8 mouse cellular contexts compared by ENCODE assay signal in genomic region chr10:45066131-45066930, GRCm38 (mm10). TPM values are rescaled to one million over a fixed set of nuclear protein-coding genes. Genes with fewer than 3 reads are reported as not detected.
A peak's percentile ranks its signal among the peaks of the same experiment; 100 is the strongest.
DNase-seq lines count a peak whose midpoint lies in the region; ATAC-seq and TF ChIP-seq lines count a peak whose summit lies in the region.

No protein-coding gene starts in this region.

- TF ChIP-seq CTCF in heart, adult 2 months (IDR thresholded peaks at IDR 0.05), result peak; percentile 34
- TF ChIP-seq CTCF in brain, embryonic 14.5 days (IDR thresholded peaks at IDR 0.05; ENCODE audit: borderline replicate concordance, extremely low read depth, insufficient read depth, insufficient read length), result peak; percentile 13; the same call in 1 of the 2 replicates
- TF ChIP-seq CTCF in liver, postnatal 0 days (IDR thresholded peaks at IDR 0.05; ENCODE audit: low read depth), result peak; percentile 30; the same call in 1 of the 2 replicates

- no peaks in the 10 kb centered on the region for H3K9me3 ChIP-seq in heart, embryonic 15.5 days (replicated peaks)
- no peaks in the 10 kb centered on the region for H3K9me3 ChIP-seq in liver, postnatal 0 days (ENCODE audit: low read length)

- intact Hi-C loops in heart, adult 2 months (cut with DNase I), result loop anchor here (10.0 kb wide), 2 partner anchors 542 to 1532 kb away; partner anchors contain the start of gene Prdm1
- intact Hi-C loops in heart, postnatal 25 days (cut with DNase I), result loop anchor here (5.0 kb wide), 1 partner anchor 61 kb away; no protein-coding TSS in a partner anchor

- H3K36me3 ChIP-seq in heart, adult 2 months (ENCODE audit: control insufficient read depth, insufficient read depth, low read length), result no peaks in the 10 kb centered on the region; the same call in 1 of the 2 replicates
- H3K36me3 ChIP-seq in heart, embryonic 15.5 days, result no peaks in the 10 kb centered on the region
- H3K36me3 ChIP-seq in liver, postnatal 0 days (replicated peaks; ENCODE audit: insufficient read depth, low read length), result no peaks in the 10 kb centered on the region

- TF ChIP-seq EP300 in heart, adult 2 months (IDR thresholded peaks at IDR 0.05; ENCODE audit: insufficient read depth, low read depth, low read length), result no peak
- TF ChIP-seq EP300 in liver, postnatal 0 days (IDR thresholded peaks at IDR 0.05; ENCODE audit: low read depth), result no peak

- no peak for ATAC-seq in heart, embryonic 15.5 days (replicated peaks; ENCODE audit: insufficient number of reproducible peaks, insufficient read depth, low FRiP score, low read depth)
- no peak for ATAC-seq in liver, postnatal 0 days

- H3K4me2 ChIP-seq in heart, embryonic 15.5 days, result peak overlapping the region; percentile 72
- peak overlapping the region; percentile 98 for H3K4me2 ChIP-seq in liver, postnatal 0 days (ENCODE audit: low read depth, low read length)

- no peak for TF ChIP-seq POLR2A in heart, adult 2 months (IDR thresholded peaks at IDR 0.05; ENCODE audit: insufficient read depth, low read depth, low read length)
- no peak for TF ChIP-seq POLR2A in brain, embryonic 14.5 days (IDR thresholded peaks at IDR 0.05; ENCODE audit: borderline replicate concordance, extremely low read depth, insufficient read depth, insufficient read length, poor library complexity, severe bottlenecking)

- 12% methylated on average over 12 of the region's 12 CpGs for WGBS in heart, adult 2 months
- 12% methylated on average over 12 of the region's 12 CpGs for whole genome bisulfite sequencing in heart, embryonic 15.5 days
- 10% methylated on average over 12 of the region's 12 CpGs for WGBS in liver, postnatal 0 days (ENCODE audit: insufficient replicate concordance)

- DNase-seq in heart, adult 2 months, result no peak
- no peak for DNase-seq in heart, postnatal 25 days (ENCODE audit: low spot score)
- peak; percentile 15 to 31 for DNase-seq in B cell, adult 2 months
- no peak for DNase-seq in brain, embryonic 14.5 days (ENCODE audit: low read depth)
- no peak for DNase-seq in liver, postnatal 0 days
- peak; percentile 40 for DNase-seq in testis, postnatal 14 days (ENCODE audit: low spot score)
- DNase-seq in natural killer cell, adult 2 months (ENCODE audit: low spot score in 2 of 2), result no peak

- no peaks in the 10 kb centered on the region for H3K27me3 ChIP-seq in heart, adult 2 months (ENCODE audit: control insufficient read depth, insufficient read depth, low read length)
- H3K27me3 ChIP-seq in heart, embryonic 15.5 days, result no peaks in the 10 kb centered on the region
- H3K27me3 ChIP-seq in liver, postnatal 0 days (ENCODE audit: insufficient read depth, low read length), result no peaks in the 10 kb centered on the region

- no peaks in the 10 kb centered on the region for H3K79me2 ChIP-seq in heart, adult 2 months (replicated peaks; ENCODE audit: control insufficient read depth, insufficient read depth, low read length)

- H3K9ac ChIP-seq in heart, adult 2 months (ENCODE audit: low read depth, low read length), result peak overlapping the region; percentile 90
- peak overlapping the region; percentile 94 for H3K9ac ChIP-seq in heart, embryonic 15.5 days
- H3K9ac ChIP-seq in liver, postnatal 0 days (replicated peaks), result peak overlapping the region; percentile 92

- H3K4me1 ChIP-seq in heart, adult 2 months (ENCODE audit: control insufficient read depth, insufficient read depth, low read length), result peaks cover 6% of the 10 kb centered on the region
- H3K4me1 ChIP-seq in heart, embryonic 15.5 days (replicated peaks), result peaks cover 40% of the 10 kb centered on the region
- H3K4me1 ChIP-seq in liver, postnatal 0 days (ENCODE audit: insufficient read depth), result peaks cover 35% of the 10 kb centered on the region

- H3K27ac ChIP-seq in heart, adult 2 months, result peak overlapping the region; percentile 83
- H3K27ac ChIP-seq in heart, embryonic 15.5 days, result peak overlapping the region; percentile 86
- peak overlapping the region; percentile 89; the same call in 1 of the 2 replicates for H3K27ac ChIP-seq in liver, postnatal 0 days (ENCODE audit: low read depth)

- peak overlapping the region; percentile 79 for H3K4me3 ChIP-seq in heart, adult 2 months
- H3K4me3 ChIP-seq in heart, embryonic 15.5 days, result peak overlapping the region; percentile 99
- peak overlapping the region; percentile 95 for H3K4me3 ChIP-seq in liver, postnatal 0 days (ENCODE audit: low read depth, low read length)

RNA-seq across cellular contexts. Expression of gene Prep, which starts 0.7 kb away (rescaled TPM):
- 10 to 100 TPM; 12.1 to 13.8 TPM for total RNA-seq in heart, adult 2 months (2021)
- polyA plus RNA-seq in heart, adult 2 months (2012; rRNA removed), result 7.9 and 11.8 TPM in 2 replicates
- 10 to 100 TPM; 15.5 to 16.5 TPM for total RNA-seq in heart, postnatal 25 days (2021)
- 16.7 and 20.6 TPM in 2 replicates for polyA plus RNA-seq in brain, embryonic 14.5 days (2012; rRNA removed)
- 23.9 and 26.6 TPM in 2 replicates for polyA plus RNA-seq in heart, embryonic 15.5 days (2015; fragmentation: Nextera tagmentation; extraction: Ambion mirVana)
- 6.4 and 7.1 TPM in 2 replicates for polyA plus RNA-seq in liver, postnatal 0 days (2015; fragmentation: Nextera tagmentation; extraction: Ambion mirVana)

Comparison
In these comparisons a context has a peak if more than half of its experiments do, and no peak if none do; other contexts are left out.
1. DNase-seq: peak in B cell, adult 2 months (2 of 2) and testis, postnatal 14 days (single experiment); none in heart, adult 2 months (0 of 2), heart, postnatal 25 days (single experiment), brain, embryonic 14.5 days (single experiment), liver, postnatal 0 days (single experiment) and natural killer cell, adult 2 months (0 of 2).
2. Peak in every context shown above with its lines, with median percentiles within 50 percentile points of each other: H3K27ac ChIP-seq, H3K4me3 ChIP-seq, H3K9ac ChIP-seq and CTCF ChIP-seq.